Mouse (Mus musculus) embryonic facial prominence, embryonic 14.5 days (tissue): ENCODE results near the gene Phf23. TPM values are rescaled to one million over a fixed set of nuclear protein-coding genes. Genes with fewer than 3 reads are reported as not detected.

Source experiments
- ATAC-seq: fragments of 200-750 bp; cut with Nextera tagmentation; 2 replicates; pipeline ENCODE4 v1.8.0; 2017; ENCODE audit warnings: low read depth, moderate number of reproducible peaks, moderate TSS enrichment
- DNase-seq: peaks from one replicate; pipeline ENCODE4 v3.0.0-alpha.2; 2015; ENCODE audit warnings: low spot score
- H3K27ac ChIP-seq: fragments of 300-500 bp; sonication (generic); replicated peaks from 2 replicates; pipeline ENCODE4 v1.5.1; 2014; ENCODE audit warnings: low read depth, mild to moderate bottlenecking, low read length, moderate library complexity
- H3K27me3 ChIP-seq: fragments of 300-500 bp; sonication (generic); replicated peaks from 2 replicates; pipeline ENCODE4 v1.6.1; 2014; ENCODE audit warnings: low read length; ENCODE audit not compliant: control insufficient read depth, insufficient read depth
- H3K36me3 ChIP-seq: fragments of 300-500 bp; sonication (generic); 2 replicates; pipeline ENCODE4 v1.6.1; 2014; ENCODE audit warnings: low read length, mixed read lengths; ENCODE audit not compliant: control insufficient read depth, insufficient read depth
- H3K4me1 ChIP-seq: fragments of 300-500 bp; sonication (generic); 2 replicates; pipeline ENCODE4 v1.6.1; 2014; ENCODE audit warnings: antibody characterized with exemption, low read length; ENCODE audit not compliant: control insufficient read depth, insufficient read depth
- H3K4me2 ChIP-seq: fragments of 300-500 bp; sonication (generic); 2 replicates; pipeline ENCODE4 v1.6.1; 2014; ENCODE audit warnings: low read depth, mild to moderate bottlenecking, low read length, moderate library complexity, mixed read lengths
- H3K4me3 ChIP-seq: fragments of 300-500 bp; sonication (generic); 2 replicates; pipeline ENCODE4 v1.5.1; 2014; ENCODE audit warnings: low read depth, mild to moderate bottlenecking, low read length
- H3K9ac ChIP-seq: fragments of 300-500 bp; sonication (generic); 2 replicates; pipeline ENCODE4 v1.6.1; 2014; ENCODE audit warnings: low read depth, mild to moderate bottlenecking, low read length, moderate library complexity, mixed read lengths
- H3K9me3 ChIP-seq: fragments of 300-500 bp; sonication (generic); 2 replicates; pipeline ENCODE4 v1.6.1; 2016; ENCODE audit warnings: low read length; ENCODE audit not compliant: control insufficient read depth
- WGBS: fragments of 180-500 bp; shearing (Covaris S2); extraction: QIAGEN DNeasy Blood & Tissue Kit; methylation state at CpG from one replicate; pipeline ENCODE4 v1.1.7; 2014; 5-methylcytosine and 5-hydroxymethylcytosine counted together
- polyA plus RNA-seq: library from polyadenylated mRNA; unstranded; fragments of >200 nt; fragmentation: Nextera tagmentation; extraction: Ambion mirVana; gene quantifications from 2 replicates; pipeline ENCODE4 v1.2.1, GENCODE M21; 2014

Phf23 gene
- polyA plus RNA-seq, 1 experiment from 2014 or later: 49.3 TPM

DNA sequence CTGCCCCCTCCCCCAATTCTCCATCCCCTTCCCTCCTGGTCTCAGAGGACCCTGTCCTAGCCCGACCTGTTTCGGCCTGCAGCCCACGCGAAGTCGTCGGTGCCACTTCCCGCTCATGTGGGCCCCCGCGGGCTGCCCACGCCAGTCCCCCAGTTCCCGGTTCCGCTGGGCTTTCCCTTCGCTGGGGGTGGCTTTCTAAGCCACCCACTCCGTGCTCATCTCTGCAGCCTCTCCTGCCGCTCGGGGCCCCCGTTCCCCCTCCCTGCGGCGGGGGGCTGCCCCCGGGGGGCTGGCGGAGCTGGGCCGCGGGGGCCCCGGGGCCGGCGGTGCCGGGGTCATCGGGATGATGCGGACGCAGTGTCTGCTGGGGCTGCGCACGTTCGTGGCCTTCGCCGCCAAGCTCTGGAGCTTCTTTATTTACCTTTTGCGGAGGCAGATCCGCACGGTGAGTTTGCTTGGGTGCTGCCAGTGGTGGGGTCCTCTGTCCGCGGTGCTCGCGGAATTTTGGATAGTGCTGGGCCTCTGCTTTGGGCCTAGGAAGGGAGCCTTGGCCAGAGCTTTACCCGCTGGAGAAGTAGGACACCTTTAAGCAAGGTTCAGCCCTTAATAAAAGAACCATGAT is 14.3 kb upstream of the Phf23 start, which contains the start of gene Ctdnep1:
TSS of gene Ctdnep1 (plus strand) at position 16 of the 622 bp plus-strand sequence.
- Histone ChIP-seq H3K9me3 (no peaks in the 10 kb centered on the region), H3K9ac (peak within 1 kb of the TSS; percentile 98), H3K4me2 (peak within 1 kb of the TSS; percentile 96), H3K36me3 (peaks cover 49% of the 10 kb centered on the region), H3K4me3 (peak within 1 kb of the TSS; percentile 99), H3K27ac (peak within 1 kb of the TSS; percentile 99), H3K27me3 (no peaks in the 10 kb centered on the region), H3K4me1 (peaks cover 17% of the 10 kb centered on the region)
- 1% methylated on average over 31 of the region's 43 CpGs for WGBS
- DNase-seq: no peak
- no peak for ATAC-seq

DNA sequence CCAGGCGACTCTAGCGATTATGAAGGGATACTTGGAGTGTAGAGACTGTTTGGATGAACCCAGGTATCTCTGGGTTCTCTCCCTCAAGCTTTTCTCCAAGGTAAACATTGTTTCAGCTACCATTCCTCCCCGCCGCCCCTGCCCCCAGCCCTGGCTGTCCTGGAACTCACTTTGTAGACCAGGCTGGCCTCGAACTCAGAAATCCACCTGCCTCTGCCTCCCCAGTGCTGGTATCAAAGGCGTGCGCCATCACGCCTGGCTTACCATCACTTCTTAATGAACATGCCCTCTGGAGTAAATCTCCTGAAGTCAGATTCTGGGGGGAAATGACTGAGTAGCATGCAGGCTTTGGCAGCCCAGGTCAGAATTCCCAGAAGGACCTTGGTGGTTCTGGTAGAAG is 13.4 kb upstream of the Phf23 start, which contains the start of gene Elp5:
TSS of gene Elp5 (minus strand) at position 293 of the 400 bp plus-strand sequence.
- no peaks in the 10 kb centered on the region for H3K27me3 ChIP-seq

DNA sequence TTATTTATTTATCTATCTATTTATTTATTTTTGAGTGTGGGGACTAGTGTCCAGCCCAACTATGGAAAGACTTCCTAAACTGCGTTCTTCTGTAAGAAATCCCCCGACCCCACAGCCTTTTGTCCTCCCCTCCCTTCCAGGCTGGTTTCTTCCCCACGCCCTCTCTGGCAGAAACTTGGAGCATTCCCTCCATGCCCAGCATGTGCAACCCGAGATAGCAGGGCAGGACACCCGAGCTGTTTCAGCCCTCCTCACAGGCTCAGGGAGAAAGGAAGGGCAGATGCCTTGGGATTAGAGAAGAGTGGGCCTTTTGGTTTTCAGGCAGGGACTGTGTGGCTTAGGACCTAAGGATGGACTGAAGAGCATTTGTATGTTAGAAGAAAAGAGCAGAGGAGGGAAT is 12.7 kb upstream of the Phf23 start:
- peaks cover 50% of the 10 kb centered on the region for H3K36me3 ChIP-seq
- H3K4me3 ChIP-seq: peak overlapping the region; percentile 99
- peaks cover 17% of the 10 kb centered on the region for H3K4me1 ChIP-seq
- peak overlapping the region; percentile 96 for H3K4me2 ChIP-seq
- WGBS: 25% methylated on average over 5 of the region's 5 CpGs
- ATAC-seq (no peak; the same call in 1 of the 2 replicates), DNase-seq (peak; percentile 34)
- peak overlapping the region; percentile 18; the same call in 1 of the 2 replicates for H3K27ac ChIP-seq
- no peaks in the 10 kb centered on the region for H3K27me3 ChIP-seq
- H3K9me3 ChIP-seq: no peaks in the 10 kb centered on the region
- H3K9ac ChIP-seq: peak overlapping the region; percentile 98

More for the DNA sequence above, 13.4 kb upstream of the Phf23 start, which contains the start of gene Elp5:
- peaks cover 17% of the 10 kb centered on the region for H3K4me1 ChIP-seq
- H3K4me2 ChIP-seq: peak within 1 kb of the TSS; percentile 96
- DNase-seq: no peak
- WGBS: 62% methylated on average over 8 of the region's 8 CpGs
- peak within 1 kb of the TSS; percentile 99 for H3K27ac ChIP-seq
- H3K9me3 ChIP-seq: no peaks in the 10 kb centered on the region
- H3K36me3 ChIP-seq: peaks cover 50% of the 10 kb centered on the region
- peak within 1 kb of the TSS; percentile 99 for H3K4me3 ChIP-seq
- no peak for ATAC-seq
- H3K9ac ChIP-seq: peak within 1 kb of the TSS; percentile 98

DNA sequence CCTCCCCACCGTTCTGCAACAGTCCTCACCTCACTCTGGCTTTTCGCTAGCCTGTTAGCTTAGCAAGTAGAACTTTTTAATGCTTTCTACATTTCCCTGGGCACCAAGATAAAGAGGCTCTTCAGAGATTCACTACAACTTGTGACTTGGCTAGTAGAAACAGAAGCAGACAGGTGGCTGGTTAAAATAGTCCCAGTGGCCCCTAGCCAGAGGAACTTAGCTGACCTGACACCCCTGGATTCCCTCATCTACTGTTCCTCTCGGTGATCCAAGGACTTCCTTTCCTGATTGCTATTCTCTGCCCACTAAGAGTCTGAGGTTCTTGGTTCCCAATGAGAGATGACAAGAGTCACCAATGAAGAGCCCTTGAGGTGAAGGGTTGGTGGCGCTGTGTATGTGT is 12.2 kb upstream of the Phf23 start:
- Histone ChIP-seq H3K9me3 (no peaks in the 10 kb centered on the region), H3K4me3 (peak overlapping the region; percentile 99), H3K27ac (no peak overlapping the region), H3K27me3 (no peaks in the 10 kb centered on the region), H3K36me3 (peaks cover 50% of the 10 kb centered on the region), H3K4me2 (peak overlapping the region; percentile 96), H3K4me1 (peaks cover 17% of the 10 kb centered on the region), H3K9ac (peak overlapping the region; percentile 98)
- ATAC-seq (no peak), DNase-seq (no peak)
- 91% methylated on average over 3 of the region's 4 CpGs for WGBS

DNA sequence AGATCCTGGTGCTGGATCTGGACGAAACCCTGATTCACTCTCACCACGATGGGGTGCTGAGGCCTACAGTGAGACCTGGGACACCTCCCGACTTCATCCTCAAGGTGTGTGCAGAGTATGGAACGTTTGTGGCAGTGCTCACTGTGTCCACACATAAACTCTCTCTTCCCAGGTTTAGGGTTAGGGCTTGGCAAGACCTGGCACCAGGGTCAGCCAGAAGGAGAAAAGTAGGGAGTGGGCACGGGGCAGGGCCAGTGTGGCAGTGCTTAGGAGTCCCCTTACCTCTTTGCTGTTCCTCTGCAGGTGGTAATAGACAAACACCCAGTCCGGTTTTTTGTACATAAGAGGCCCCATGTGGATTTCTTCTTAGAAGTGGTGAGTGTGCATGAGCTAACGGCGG is 11.1 kb upstream of the Phf23 start:
- Histone ChIP-seq H3K36me3 (peaks cover 55% of the 10 kb centered on the region), H3K4me1 (peaks cover 15% of the 10 kb centered on the region), H3K9me3 (no peaks in the 10 kb centered on the region), H3K27ac (no peak overlapping the region), H3K27me3 (no peaks in the 10 kb centered on the region), H3K4me2 (no peak overlapping the region), H3K4me3 (no peak overlapping the region), H3K9ac (no peak overlapping the region)
- ATAC-seq: no peak
- no peak for DNase-seq
- 89% methylated on average over 8 of the region's 8 CpGs for WGBS

DNA sequence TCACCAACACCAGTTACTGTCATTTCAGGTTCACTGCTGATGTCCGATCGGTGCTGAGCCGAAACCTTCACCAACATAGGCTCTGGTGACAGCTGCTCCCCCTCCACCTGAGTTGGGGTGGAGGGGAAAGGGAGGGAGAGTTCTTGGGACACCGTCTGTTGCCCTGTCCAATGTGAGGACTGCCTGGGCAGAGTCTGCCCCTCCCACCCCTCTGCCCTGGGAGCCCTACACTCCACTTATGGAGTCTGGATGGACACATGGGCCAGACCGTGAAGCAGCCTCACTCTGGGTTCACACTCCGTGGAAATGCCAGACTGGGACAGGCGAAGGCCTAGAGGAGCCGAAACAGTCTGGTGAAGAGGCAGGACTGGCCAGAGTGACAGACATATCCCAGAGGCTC is 5.6 kb upstream of the Phf23 start:
- Histone ChIP-seq H3K4me2 (no peak overlapping the region), H3K27me3 (no peaks in the 10 kb centered on the region), H3K27ac (peak overlapping the region; percentile 92), H3K4me1 (peaks cover 11% of the 10 kb centered on the region), H3K36me3 (peaks cover 71% of the 10 kb centered on the region), H3K4me3 (no peak overlapping the region), H3K9ac (no peak overlapping the region), H3K9me3 (no peaks in the 10 kb centered on the region)
- 88% methylated on average over 8 of the region's 8 CpGs for WGBS
- ATAC-seq: no peak
- DNase-seq: no peak

DNA sequence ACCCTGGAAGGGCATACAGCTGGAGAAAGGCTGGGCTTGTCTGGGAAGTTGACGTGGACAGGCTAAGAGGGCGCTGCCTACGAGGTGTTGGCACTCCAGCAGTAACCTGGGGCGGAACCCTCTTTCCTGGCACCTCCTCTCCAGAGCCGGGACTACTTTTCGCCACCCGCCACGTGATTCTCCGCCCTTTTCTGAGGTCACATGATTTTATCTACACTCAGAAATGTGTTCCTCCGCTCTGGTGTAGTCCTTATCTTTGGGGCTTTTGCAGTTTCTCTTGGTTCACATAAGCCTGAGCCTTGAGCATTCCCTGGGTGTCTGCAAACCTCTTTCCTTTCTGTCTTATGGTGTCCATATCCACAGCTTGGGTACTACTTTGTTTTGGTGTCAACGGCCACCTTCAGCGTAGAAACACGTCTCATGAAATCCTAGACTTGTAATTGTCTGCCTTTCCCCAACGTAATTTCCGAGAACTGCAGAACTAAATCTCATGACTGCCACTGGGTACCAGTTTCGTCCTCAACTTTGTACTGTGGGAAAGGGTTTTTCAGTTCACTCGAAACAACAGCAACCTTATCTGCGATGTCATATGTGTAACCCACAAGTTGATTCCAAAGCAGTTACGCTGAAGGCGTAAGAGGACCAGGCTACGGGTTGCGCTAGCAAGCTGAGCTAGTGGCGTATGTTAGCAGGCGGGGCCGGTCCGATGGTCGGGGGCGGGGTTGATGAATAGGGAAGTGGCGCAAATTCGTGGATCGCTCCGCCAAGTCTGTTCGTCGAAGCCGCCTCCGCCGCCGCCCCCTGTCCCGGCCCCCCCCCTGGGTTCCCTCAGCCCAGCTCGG is 4.5 kb upstream of the Phf23 start, which contains the start of gene Gabarap:
TSS of gene Gabarap (plus strand) at position 294 of the 842 bp plus-strand sequence.
- H3K27ac ChIP-seq: peak within 1 kb of the TSS; percentile 92
- H3K36me3 ChIP-seq: peaks cover 62% of the 10 kb centered on the region
- peak within 1 kb of the TSS; percentile 70 for H3K4me3 ChIP-seq
- peaks cover 11% of the 10 kb centered on the region for H3K4me1 ChIP-seq
- peak within 1 kb of the TSS; percentile 85 for H3K4me2 ChIP-seq
- DNase-seq (peak; percentile 99), ATAC-seq (peak; percentile 64)
- H3K9me3 ChIP-seq: no peaks in the 10 kb centered on the region
- peak within 1 kb of the TSS; percentile 85 for H3K9ac ChIP-seq
- WGBS: under 1% methylated on average over 38 of the region's 40 CpGs
- H3K27me3 ChIP-seq: no peaks in the 10 kb centered on the region

DNA sequence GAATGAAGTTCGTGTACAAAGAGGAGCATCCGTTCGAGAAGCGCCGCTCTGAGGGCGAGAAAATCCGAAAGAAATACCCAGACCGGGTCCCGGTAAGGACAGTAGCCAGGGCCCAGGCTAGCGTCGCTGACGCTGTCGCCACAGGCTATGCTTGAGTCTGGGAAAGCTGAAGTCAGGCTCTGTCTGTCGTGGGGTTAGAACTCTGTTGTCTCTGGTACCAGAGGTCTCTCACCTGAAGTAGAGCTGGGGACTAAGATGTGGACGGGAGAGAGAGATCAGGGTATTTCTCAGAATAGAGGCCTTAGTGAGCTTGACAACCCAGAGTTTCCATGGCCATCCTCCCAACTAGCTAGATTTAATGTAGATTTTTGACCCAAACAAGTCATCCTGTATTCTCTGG is 3.9 kb upstream of the Phf23 start:
- Histone ChIP-seq H3K4me2 (peak overlapping the region; percentile 85), H3K9me3 (no peaks in the 10 kb centered on the region), H3K4me1 (peaks cover 11% of the 10 kb centered on the region), H3K27ac (peak overlapping the region; percentile 92), H3K27me3 (no peaks in the 10 kb centered on the region), H3K36me3 (peaks cover 56% of the 10 kb centered on the region), H3K9ac (peak overlapping the region; percentile 85), H3K4me3 (peak overlapping the region; percentile 70)
- ATAC-seq (peak; percentile 1; the same call in 1 of the 2 replicates), DNase-seq (no peak)
- WGBS: 0% methylated on average over 13 of the region's 15 CpGs
